Mouse (Mus musculus) lung, embryonic 15.5 days (tissue): ENCODE data around the gene Best2. TPM values are rescaled to one million over a fixed set of nuclear protein-coding genes. Genes with fewer than 3 reads are reported as not detected.

Source experiments
- ATAC-seq: fragments of 200-750 bp; cut with Nextera tagmentation; 2 replicates; pipeline ENCODE4 v1.8.0; 2017; ENCODE audit warnings: moderate number of reproducible peaks, borderline replicate concordance; ENCODE audit not compliant: low FRiP score, low TSS enrichment; ENCODE audit errors: extremely low read depth
- H3K27ac ChIP-seq: fragments of 300-500 bp; sonication (generic); 2 replicates; pipeline ENCODE4 v1.5.1; 2015; ENCODE audit warnings: moderate library complexity, mild to moderate bottlenecking, inconsistent platforms
- H3K27me3 ChIP-seq: fragments of 300-500 bp; sonication (generic); 2 replicates; pipeline ENCODE4 v1.6.1; 2015; ENCODE audit warnings: inconsistent platforms
- H3K36me3 ChIP-seq: fragments of 300-500 bp; sonication (generic); 2 replicates; pipeline ENCODE4 v1.6.1; 2015; ENCODE audit warnings: inconsistent platforms
- H3K4me1 ChIP-seq: fragments of 300-500 bp; sonication (generic); 2 replicates; pipeline ENCODE4 v1.6.1; 2015; ENCODE audit warnings: inconsistent platforms
- H3K4me2 ChIP-seq: fragments of 300-500 bp; sonication (generic); 2 replicates; pipeline ENCODE4 v1.6.1; 2015; ENCODE audit warnings: inconsistent platforms, mild to moderate bottlenecking, moderate library complexity
- H3K4me3 ChIP-seq: fragments of 300-500 bp; sonication (generic); 2 replicates; pipeline ENCODE4 v1.5.1; 2015; ENCODE audit warnings: mild to moderate bottlenecking, inconsistent platforms
- H3K9ac ChIP-seq: fragments of 300-500 bp; sonication (generic); 2 replicates; pipeline ENCODE4 v1.6.1; 2015; ENCODE audit warnings: inconsistent platforms
- H3K9me3 ChIP-seq: fragments of 300-500 bp; sonication (generic); 2 replicates; pipeline ENCODE4 v1.6.1; 2016; ENCODE audit warnings: inconsistent platforms
- WGBS: fragments of 180-500 bp; shearing (Covaris S2); methylation state at CpG from one replicate; pipeline ENCODE4 v1.1.7; 2015; 5-methylcytosine and 5-hydroxymethylcytosine counted together
- microRNA-seq: library from miRNA; unstranded; fragments of <30 nt; microRNA quantifications from one replicate; pipeline ENCODE4, GENCODE M21; 2016
- polyA plus RNA-seq: library from polyadenylated mRNA; unstranded; fragments of >200 nt; fragmentation: Nextera tagmentation; extraction: Ambion mirVana; gene quantifications from 2 replicates; pipeline ENCODE4 v1.2.1, GENCODE M21; 2015

Best2 gene
- polyA plus RNA-seq, 1 experiment from 2014 or later: not detected

GRCm38 (mm10) chr8:84970135-84970790 is 44.1 kb downstream of the Best2 start:
- peak overlapping the region; percentile 83 for H3K9ac ChIP-seq
- H3K27me3 ChIP-seq: no peaks in the 10 kb centered on the region
- H3K4me2 ChIP-seq: peak overlapping the region; percentile 77
- ATAC-seq: no peak
- no peaks in the 10 kb centered on the region for H3K9me3 ChIP-seq
- peak overlapping the region; percentile 67 for H3K4me3 ChIP-seq
- 7% methylated on average over 21 of the region's 21 CpGs for WGBS
- H3K4me1 ChIP-seq: peaks cover 42% of the 10 kb centered on the region
- H3K27ac ChIP-seq: peak overlapping the region; percentile 89
- peaks cover 38% of the 10 kb centered on the region for H3K36me3 ChIP-seq

GRCm38 (mm10) chr8:84969241-84970134 is 44.8 kb downstream of the Best2 start, which contains the start of the genes Gm49661, Prdx2 and Rnaseh2a:
Gene Gm49661, minus strand, starts transcription at chr8:84969433.
Gene Prdx2, plus strand, starts transcription at chr8:84969587.
Gene Rnaseh2a, minus strand, starts transcription at chr8:84969767.
- under 1% methylated on average over 56 of the region's 56 CpGs for WGBS
- Histone ChIP-seq H3K9me3 (no peaks in the 10 kb centered on the region), H3K27ac (peak within 1 kb of the TSS; percentile 89), H3K4me3 (peak within 1 kb of the TSS; percentile 67), H3K4me2 (peak within 1 kb of the TSS; percentile 77), H3K27me3 (no peaks in the 10 kb centered on the region), H3K36me3 (peaks cover 35% of the 10 kb centered on the region), H3K9ac (peak within 1 kb of the TSS; percentile 83), H3K4me1 (peaks cover 41% of the 10 kb centered on the region)
- peak; percentile 65 for ATAC-seq

GRCm38 (mm10) chr8:84968650-84969049 is 45.7 kb downstream of the Best2 start:
- H3K9ac ChIP-seq: peak overlapping the region; percentile 83

GRCm38 (mm10) chr8:84967532-84968304 is 46.6 kb downstream of the Best2 start:
- 88% methylated on average over 13 of the region's 13 CpGs for WGBS

More at GRCm38 (mm10) chr8:84968650-84969049, 45.7 kb downstream of the Best2 start:
- Histone ChIP-seq H3K9me3 (no peaks in the 10 kb centered on the region), H3K36me3 (peaks cover 30% of the 10 kb centered on the region), H3K27me3 (no peaks in the 10 kb centered on the region), H3K4me1 (peaks cover 39% of the 10 kb centered on the region), H3K4me2 (peak overlapping the region; percentile 77), H3K4me3 (peak overlapping the region; percentile 67), H3K27ac (peak overlapping the region; percentile 89)
- no peak for ATAC-seq
- WGBS: 11% methylated on average over 2 of the region's 2 CpGs

GRCm38 (mm10) chr8:84966603-84967002 is 47.7 kb downstream of the Best2 start:
- peaks cover 17% of the 10 kb centered on the region for H3K36me3 ChIP-seq
- peak overlapping the region; percentile 60; the same call in 1 of the 2 replicates for H3K4me3 ChIP-seq
- H3K4me1 ChIP-seq: peaks cover 39% of the 10 kb centered on the region
- WGBS: 26% methylated on average over 3 of the region's 3 CpGs
- H3K9me3 ChIP-seq: no peaks in the 10 kb centered on the region
- H3K9ac ChIP-seq: no peak overlapping the region
- no peak for ATAC-seq
- peak overlapping the region; percentile 49; the same call in 1 of the 2 replicates for H3K27ac ChIP-seq
- H3K4me2 ChIP-seq: peak overlapping the region; percentile 72; the same call in 1 of the 2 replicates
- H3K27me3 ChIP-seq: no peaks in the 10 kb centered on the region

More at GRCm38 (mm10) chr8:84967532-84968304, 46.6 kb downstream of the Best2 start:
- 0 out of 2 replicates have a peak overlapping the region, but pooled peaks have one; percentile 77 for H3K4me2 ChIP-seq
- ATAC-seq: no peak
- peaks cover 22% of the 10 kb centered on the region for H3K36me3 ChIP-seq
- no peaks in the 10 kb centered on the region for H3K9me3 ChIP-seq
- no peaks in the 10 kb centered on the region for H3K27me3 ChIP-seq
- no peak overlapping the region; the same call in 1 of the 2 replicates for H3K4me3 ChIP-seq
- H3K9ac ChIP-seq: no peak overlapping the region
- no peak overlapping the region for H3K27ac ChIP-seq
- peaks cover 39% of the 10 kb centered on the region for H3K4me1 ChIP-seq

GRCm38 (mm10) chr8:84965731-84966291 is 48.5 kb downstream of the Best2 start:
- Histone ChIP-seq H3K9me3 (no peaks in the 10 kb centered on the region), H3K4me1 (peaks cover 33% of the 10 kb centered on the region), H3K36me3 (peaks cover 9% of the 10 kb centered on the region), H3K27ac (peak overlapping the region; percentile 49), H3K9ac (peak overlapping the region; percentile 45), H3K27me3 (no peaks in the 10 kb centered on the region), H3K4me3 (peak overlapping the region; percentile 60), H3K4me2 (peak overlapping the region; percentile 72)
- WGBS: under 1% methylated on average over 41 of the region's 41 CpGs
- peak; percentile 90 for ATAC-seq

- Histone ChIP-seq H3K9ac (no peak overlapping the region), H3K36me3 (peaks cover 8% of the 10 kb centered on the region), H3K4me1 (peaks cover 28% of the 10 kb centered on the region), H3K9me3 (no peaks in the 10 kb centered on the region), H3K27me3 (no peaks in the 10 kb centered on the region), H3K4me2 (no peak overlapping the region), H3K27ac (no peak overlapping the region), H3K4me3 (no peak overlapping the region)
- ATAC-seq: no peak
- 87% methylated on average over 4 of the region's 4 CpGs for WGBS
Observed at GRCm38 (mm10) chr8:84963952-84964351, 50.4 kb downstream of the Best2 start.

GRCm38 (mm10) chr8:84959811-84960210 is 54.5 kb downstream of the Best2 start:
- Histone ChIP-seq H3K36me3 (peaks cover 16% of the 10 kb centered on the region), H3K27me3 (no peaks in the 10 kb centered on the region), H3K4me1 (peaks cover 1% of the 10 kb centered on the region), H3K4me3 (no peak overlapping the region), H3K27ac (no peak overlapping the region), H3K9ac (no peak overlapping the region), H3K9me3 (no peaks in the 10 kb centered on the region), H3K4me2 (no peak overlapping the region)
- no peak for ATAC-seq
- WGBS: 89% methylated on average over 7 of the region's 7 CpGs

Small RNA genes lying within 50 kb of the gene (microRNA-seq; reads per million reads assigned to microRNA genes)
- gene Mir7070: not detected

Other genes starting within 250 kb of the Best2 start
- 39.2 and 42.7 TPM in 2 replicates for gene Nfix, start 214.2 kb downstream of the Best2 start, polyA plus RNA-seq
- gene Dand5, start 191.7 kb downstream of the Best2 start, polyA plus RNA-seq: 6.0 and 6.3 TPM in 2 replicates
- gene Gadd45gip1, start 183.0 kb downstream of the Best2 start, polyA plus RNA-seq: 43.4 and 47.0 TPM in 2 replicates
- gene Rad23a, start 173.9 kb downstream of the Best2 start, polyA plus RNA-seq: 112 and 127 TPM in 2 replicates
- 1,037 and 1,080 TPM in 2 replicates for gene Calr, start 167.6 kb downstream of the Best2 start, polyA plus RNA-seq
- 96.9 and 98.9 TPM in 2 replicates for gene Farsa, start 157.5 kb downstream of the Best2 start, polyA plus RNA-seq
- gene Syce2, start 142.4 kb downstream of the Best2 start, polyA plus RNA-seq: 69.6 and 72.1 TPM in 2 replicates
- 34.9 and 35.7 TPM in 2 replicates for gene Gcdh, start 120.6 kb downstream of the Best2 start, polyA plus RNA-seq
- 1.6 and 3.1 TPM in 2 replicates for gene Klf1, start 112.6 kb downstream of the Best2 start, polyA plus RNA-seq
- 14.8 and 15.4 TPM in 2 replicates for gene Dnase2a, start 106.0 kb downstream of the Best2 start, polyA plus RNA-seq
- gene Mast1, start 77.2 kb downstream of the Best2 start, polyA plus RNA-seq: 0.49 TPM in 2 replicates
- gene Rtbdn, start 67.5 kb downstream of the Best2 start, polyA plus RNA-seq: 0.12 and 0.13 TPM in 2 replicates
- gene Gm49661, start 45.1 kb downstream of the Best2 start, polyA plus RNA-seq: not detected in 2 replicates
- gene Prdx2, start 44.9 kb downstream of the Best2 start, polyA plus RNA-seq: 727 and 733 TPM in 2 replicates
- gene Rnaseh2a, start 44.8 kb downstream of the Best2 start, polyA plus RNA-seq: 114 and 120 TPM in 2 replicates
- gene Junb, start 35.8 kb downstream of the Best2 start, polyA plus RNA-seq: 17.4 and 20.5 TPM in 2 replicates
- gene Hook2, start 23.9 kb downstream of the Best2 start, polyA plus RNA-seq: 23.2 and 23.9 TPM in 2 replicates
- gene Asna1, start 10.8 kb upstream of the Best2 start, polyA plus RNA-seq: 124 and 128 TPM in 2 replicates
- 107 and 118 TPM in 2 replicates for gene Trir, start 12.3 kb upstream of the Best2 start, polyA plus RNA-seq
- gene Tnpo2, start 22.4 kb upstream of the Best2 start, polyA plus RNA-seq: 29.1 and 32.3 TPM in 2 replicates
- 27.9 and 28.4 TPM in 2 replicates for gene Fbxw9, start 45.5 kb upstream of the Best2 start, polyA plus RNA-seq
- not detected in 2 replicates for gene Gm5741, start 53.5 kb upstream of the Best2 start, polyA plus RNA-seq
- 54.4 and 56.8 TPM in 2 replicates for gene Dhps, start 57.2 kb upstream of the Best2 start, polyA plus RNA-seq
- 140 and 145 TPM in 2 replicates for gene Wdr83os, start 66.2 kb upstream of the Best2 start, polyA plus RNA-seq
- 44.3 and 44.7 TPM in 2 replicates for gene Wdr83, start 66.8 kb upstream of the Best2 start, polyA plus RNA-seq
- 35.9 and 40.1 TPM in 2 replicates for gene Man2b1, start 68.7 kb upstream of the Best2 start, polyA plus RNA-seq
- 2.9 and 3.0 TPM in 2 replicates for gene Zfp791, start 108.6 kb upstream of the Best2 start, polyA plus RNA-seq
- not detected in 2 replicates for gene Cks1brt, start 137.4 kb upstream of the Best2 start, polyA plus RNA-seq
- not detected in 2 replicates for gene Olfr371, start 211.5 kb upstream of the Best2 start, polyA plus RNA-seq